Mouse (Mus musculus) hindbrain, postnatal 0 days (tissue): ENCODE measurements around the gene Hamp2. TPM values are rescaled to one million over a fixed set of nuclear protein-coding genes. Genes with fewer than 3 reads are reported as not detected.
"Not testable (repeated sequence)": the region's sequence is repeated elsewhere in the genome, so short reads cannot be mapped to it uniquely, and the experiment has no call there.

Experiments used
- ATAC-seq: fragments of 200-750 bp; cut with Nextera tagmentation; 2 replicates; pipeline ENCODE4 v1.8.0; 2017; ENCODE audit warnings: mild to moderate bottlenecking, moderate TSS enrichment, moderate library complexity
- DNase-seq: peaks from one replicate; pipeline ENCODE4 v3.0.0-alpha.2; 2015; ENCODE audit warnings: low spot score
- H3K27ac ChIP-seq: fragments of 300-500 bp; sonication (generic); 2 replicates; pipeline ENCODE4 v1.5.1; 2014; ENCODE audit warnings: mild to moderate bottlenecking
- H3K27me3 ChIP-seq: fragments of 300-500 bp; sonication (generic); 2 replicates; pipeline ENCODE4 v1.6.1; 2014; ENCODE audit warnings: low read length, mixed read lengths; ENCODE audit not compliant: insufficient read depth
- H3K36me3 ChIP-seq: fragments of 300-500 bp; sonication (generic); 2 replicates; pipeline ENCODE4 v1.6.1; 2014; ENCODE audit warnings: low read length, mixed read lengths; ENCODE audit not compliant: insufficient read depth
- H3K4me1 ChIP-seq: fragments of 300-500 bp; sonication (generic); 2 replicates; pipeline ENCODE4 v1.6.1; 2014; ENCODE audit warnings: antibody characterized with exemption, low read length, mixed read lengths; ENCODE audit not compliant: insufficient read depth
- H3K4me2 ChIP-seq: fragments of 300-500 bp; sonication (generic); 2 replicates; pipeline ENCODE4 v1.6.1; 2014; ENCODE audit warnings: low read depth, mild to moderate bottlenecking, low read length, moderate library complexity, mixed read lengths
- H3K4me3 ChIP-seq: fragments of 300-500 bp; sonication (generic); 2 replicates; pipeline ENCODE4 v1.5.1; 2014; ENCODE audit warnings: low read length
- H3K9ac ChIP-seq: fragments of 300-500 bp; sonication (generic); replicated peaks from 2 replicates; pipeline ENCODE4 v1.6.1; 2014; ENCODE audit warnings: mild to moderate bottlenecking, low read length, moderate library complexity, mixed read lengths
- H3K9me3 ChIP-seq: fragments of 300-500 bp; sonication (generic); 2 replicates; pipeline ENCODE4 v1.6.1; 2016; ENCODE audit warnings: low read length, mixed read lengths
- CTCF ChIP-seq: IDR thresholded peaks from 2 replicates; pipeline ENCODE4 v1.5.1; 2016; ENCODE audit warnings: antibody characterized with exemption, control low read depth, low read depth
- WGBS: fragments of 180-500 bp; shearing (Covaris S2); extraction: QIAGEN DNeasy Blood & Tissue Kit; methylation state at CpG from one replicate; pipeline ENCODE4 v1.1.7; 2014; 5-methylcytosine and 5-hydroxymethylcytosine counted together
- polyA plus RNA-seq: library from polyadenylated mRNA; unstranded; fragments of >200 nt; fragmentation: Nextera tagmentation; extraction: Ambion mirVana; gene quantifications from 2 replicates; pipeline ENCODE4 v1.2.1, GENCODE M21; 2015
- total RNA-seq: library from RNA; depleted of rRNA; stranded (reverse); fragments of >200 nt; gene quantifications from 2 replicates; pipeline ENCODE4 v1.2.3, GENCODE M21; 2014

The Hamp2 gene
- total and polyA plus RNA-seq, 2 experiments from 2014 or later, result not detected

GRCm38 (mm10) chr7:30943909-30944635 is 19.6 kb upstream of the Hamp2 start, which contains the start of gene Hamp:
Gene Hamp, minus strand, starts transcription at chr7:30944032.
- Histone ChIP-seq H3K4me3 (no peak within 1 kb of the TSS), H3K9me3 (no peaks in the 10 kb centered on the region), H3K36me3 (no peaks in the 10 kb centered on the region), H3K4me2 (no peak within 1 kb of the TSS), H3K4me1 (no peaks in the 10 kb centered on the region), H3K27me3 (no peaks in the 10 kb centered on the region), H3K9ac (no peak within 1 kb of the TSS), H3K27ac (no peak within 1 kb of the TSS)
- DNase-seq (no peak), ATAC-seq (no peak; the same call in 1 of the 2 replicates)
- WGBS, result 64% methylated on average over 9 of the region's 9 CpGs
- TF ChIP-seq CTCF, result no peak

GRCm38 (mm10) chr7:30942365-30942764 is 17.9 kb upstream of the Hamp2 start:
- WGBS, result 63% methylated on average over 3 of the region's 3 CpGs
- DNase-seq, H3K4me2 ChIP-seq, ATAC-seq, H3K4me3 ChIP-seq, H3K4me1 ChIP-seq, H3K36me3 ChIP-seq, H3K27me3 ChIP-seq, H3K9me3 ChIP-seq, H3K9ac ChIP-seq, H3K27ac ChIP-seq: not testable (repeated sequence)

GRCm38 (mm10) chr7:30940070-30940469 is 15.6 kb upstream of the Hamp2 start:
- DNase-seq, ATAC-seq, H3K27me3 ChIP-seq, H3K4me3 ChIP-seq, H3K4me1 ChIP-seq, H3K9ac ChIP-seq, H3K36me3 ChIP-seq, H3K27ac ChIP-seq, H3K4me2 ChIP-seq, H3K9me3 ChIP-seq: not testable (repeated sequence)
- 82% methylated on average over 1 of the region's 1 CpGs for WGBS

- not testable (repeated sequence) for H3K9ac ChIP-seq, H3K4me1 ChIP-seq, H3K4me2 ChIP-seq, H3K4me3 ChIP-seq, H3K27me3 ChIP-seq, H3K36me3 ChIP-seq, H3K9me3 ChIP-seq, DNase-seq, H3K27ac ChIP-seq, ATAC-seq
- 65% methylated on average over 6 of the region's 6 CpGs for WGBS
Measured at GRCm38 (mm10) chr7:30935422-30936099, 11.1 kb upstream of the Hamp2 start.

- H3K27ac ChIP-seq, result no peak overlapping the region
- H3K4me3 ChIP-seq, result no peak overlapping the region
- H3K36me3 ChIP-seq, result no peaks in the 10 kb centered on the region
- no peak for DNase-seq
- H3K9me3 ChIP-seq, result no peaks in the 10 kb centered on the region
- no peak overlapping the region for H3K4me2 ChIP-seq
- no peak for TF ChIP-seq CTCF
- H3K27me3 ChIP-seq, result no peaks in the 10 kb centered on the region
- no peak overlapping the region for H3K9ac ChIP-seq
- ATAC-seq, result no peak
- H3K4me1 ChIP-seq, result no peaks in the 10 kb centered on the region
- WGBS, result 53% methylated on average over 3 of the region's 3 CpGs
Measured at GRCm38 (mm10) chr7:30924071-30924470, 410 bp downstream of the Hamp2 start.

GRCm38 (mm10) chr7:30922490-30922889 is 2.0 kb downstream of the Hamp2 start:
- H3K9me3 ChIP-seq, DNase-seq, H3K27me3 ChIP-seq, H3K4me2 ChIP-seq, H3K4me1 ChIP-seq, ATAC-seq, H3K27ac ChIP-seq, H3K4me3 ChIP-seq, H3K36me3 ChIP-seq, H3K9ac ChIP-seq: not testable (repeated sequence)
- 54% methylated on average over 3 of the region's 3 CpGs for WGBS

- H3K4me2 ChIP-seq, result no peak overlapping the region
- no peak for DNase-seq
- no peak for ATAC-seq
Measured at GRCm38 (mm10) chr7:30920217-30920616, 4.3 kb downstream of the Hamp2 start.

More at GRCm38 (mm10) chr7:30920217-30920616, 4.3 kb downstream of the Hamp2 start:
- H3K4me3 ChIP-seq, result no peak overlapping the region
- H3K36me3 ChIP-seq, result no peaks in the 10 kb centered on the region
- H3K9ac ChIP-seq, result no peak overlapping the region
- H3K4me1 ChIP-seq, result no peaks in the 10 kb centered on the region
- no peak for TF ChIP-seq CTCF
- WGBS, result 72% methylated on average over 3 of the region's 3 CpGs
- H3K9me3 ChIP-seq, result no peaks in the 10 kb centered on the region
- no peak overlapping the region for H3K27ac ChIP-seq
- H3K27me3 ChIP-seq, result no peaks in the 10 kb centered on the region
